Mouse (Mus musculus) myocyte (in vitro differentiated cells): Measurements from ENCODE around the gene Pex16.

Experiments used
- MYOD1 ChIP-seq, 3 experiments: IDR thresholded peaks; one replicate each; pipeline ENCODE4 v1.6.1; 2011; ENCODE audit warnings: control low read depth in 2 of 3, low read depth in 2 of 3, mild to moderate bottlenecking in 2 of 3, moderate library complexity in 1 of 3; ENCODE audit not compliant: insufficient read length in 2 of 3, control insufficient read depth in 1 of 3
- POLR2A ChIP-seq: IDR thresholded peaks from one replicate; pipeline ENCODE4 v1.6.1; 2011; ENCODE audit warnings: low read depth, mild to moderate bottlenecking, control low read depth, moderate library complexity; ENCODE audit not compliant: insufficient read length
- USF1 ChIP-seq: IDR thresholded peaks from one replicate; pipeline ENCODE4 v1.6.1; 2011; ENCODE audit warnings: low read depth, mild to moderate bottlenecking, control low read depth, moderate library complexity

- no peak for TF ChIP-seq POLR2A
- TF ChIP-seq USF1 = no peak
- TF ChIP-seq MYOD1 (IDR thresholded peaks at IDR 0.05; ENCODE audit: control insufficient read depth in 1 of 3, insufficient read length in 2 of 3, low read depth in 2 of 3) = peak in 2 of 3 experiments; percentile 56 to 65
Measured at GRCm38 (mm10) chr2:92379783-92380494, 5.5 kb downstream of the Pex16 start.
